Mouse (Mus musculus) embryonic fibroblast, embryonic 13.5 days (primary cell): ENCODE measurements around the gene Kirrel3.

Experiments
- CTCF ChIP-seq: IDR thresholded peaks from 2 replicates; pipeline ENCODE4 v1.5.1; 2011; ENCODE audit warnings: mild to moderate bottlenecking, control low read depth, low read length, moderate library complexity, borderline replicate concordance; ENCODE audit not compliant: insufficient read depth
- POLR2A ChIP-seq: IDR thresholded peaks from 2 replicates; pipeline ENCODE4 v1.6.1; 2011; ENCODE audit warnings: low read depth, mild to moderate bottlenecking, control low read depth, low read length, moderate library complexity

DNA sequence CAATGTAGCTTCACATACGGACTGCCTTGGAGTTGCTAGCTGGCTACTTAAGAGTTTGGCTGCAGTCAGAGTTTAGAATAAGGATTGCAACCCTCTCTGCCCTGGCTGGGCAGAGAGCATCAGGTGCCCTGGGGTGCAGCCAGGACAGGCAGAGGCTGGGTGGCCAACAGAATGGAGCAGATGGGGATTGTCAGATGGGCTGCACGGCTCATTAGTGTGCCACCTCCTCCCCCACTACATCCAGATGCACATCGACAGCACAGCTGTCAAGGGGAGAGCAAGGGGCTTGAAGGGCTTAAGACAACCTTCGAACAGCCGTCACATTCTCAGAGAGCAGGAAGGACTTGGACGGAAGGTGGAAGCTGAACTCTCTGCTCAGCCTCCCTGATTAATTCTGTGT is 177.7 kb downstream of the Kirrel3 start:
- TF ChIP-seq CTCF (no peak), POLR2A (no peak)
